Mouse (Mus musculus) adrenal gland, postnatal 4 days (tissue): ENCODE data around the gene Lamc3. TPM values are rescaled to one million over a fixed set of nuclear protein-coding genes. Genes with fewer than 3 reads are reported as not detected.
A peak's percentile ranks its signal among the peaks of the same experiment; 100 is the strongest.
"Not testable (repeated sequence)": the region's sequence is repeated elsewhere in the genome, so short reads cannot be mapped to it uniquely, and the experiment has no call there.

Experiments
- DNase-seq, 2 experiments: peaks; one replicate each; pipeline ENCODE4 v3.0.0; 2021 to 2022; ENCODE audit warnings: low spot score in 2 of 2, mixed read lengths in 2 of 2
- total RNA-seq, 2 experiments: library from RNA; stranded (reverse); gene quantifications; 2 replicates each; pipeline ENCODE4 v1.2.3; 2021

The Lamc3 gene
- total RNA-seq, 2 experiments from 2014 or later: 18.7 to 19.6 TPM

- no peak for DNase-seq
Measured at GRCm38 (mm10) chr2:31874290-31874855, 12.7 kb upstream of the Lamc3 start.

- DNase-seq: no peak
Measured at GRCm38 (mm10) chr2:31876446-31876845, 10.6 kb upstream of the Lamc3 start.

GRCm38 (mm10) chr2:31878610-31879009 lies 8.5 kb upstream of the Lamc3 start:
- no peak for DNase-seq

GRCm38 (mm10) chr2:31880868-31881267 lies 6.2 kb upstream of the Lamc3 start:
- no peak for DNase-seq

DNA sequence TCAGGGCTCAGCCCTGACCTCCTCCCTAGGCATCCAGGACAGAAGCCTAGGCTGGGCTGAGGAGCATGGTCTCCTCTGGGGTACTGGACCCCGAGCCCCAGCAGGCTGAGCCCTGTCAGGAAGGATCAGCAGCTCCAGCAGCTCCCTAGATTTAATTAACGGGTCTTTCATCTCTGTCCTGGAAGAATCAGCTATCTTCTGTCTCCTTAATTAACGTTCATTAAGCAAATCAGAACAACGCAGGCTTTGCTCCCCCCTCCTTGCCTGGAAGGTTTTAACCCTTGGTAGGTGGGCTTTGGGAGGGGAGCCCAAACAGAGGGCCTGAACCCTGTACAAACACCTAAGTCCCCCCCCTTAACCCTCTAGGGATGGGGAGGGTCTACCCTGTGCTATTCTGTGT lies 4.0 kb upstream of the Lamc3 start:
- no peak for DNase-seq

- DNase-seq: no peak
Measured at GRCm38 (mm10) chr2:31884806-31885205, 2.3 kb upstream of the Lamc3 start.

DNA sequence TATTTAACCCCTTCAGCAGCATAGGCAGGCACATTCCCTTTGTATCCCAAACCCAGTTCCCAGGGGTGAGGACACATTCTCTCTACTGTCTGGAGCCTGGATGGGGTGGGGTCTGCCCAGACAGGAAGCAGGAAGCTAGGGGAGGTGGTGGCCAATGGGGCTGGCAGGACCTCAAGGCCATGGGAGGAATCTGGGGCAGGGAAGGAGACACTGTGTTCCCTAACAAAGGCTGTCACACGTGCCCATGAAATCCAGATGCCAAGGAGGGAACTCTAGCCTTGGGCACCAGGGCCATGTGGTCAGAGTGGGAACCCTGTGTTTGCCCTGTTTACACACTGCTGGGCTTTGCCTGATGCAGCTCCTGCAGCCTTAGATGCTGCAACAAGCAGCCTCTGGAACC lies 1.8 kb downstream of the Lamc3 start:
- no peak for DNase-seq

- no peak for DNase-seq
Measured at GRCm38 (mm10) chr2:31891219-31891618, 4.1 kb downstream of the Lamc3 start.

GRCm38 (mm10) chr2:31893110-31893669 lies 6.1 kb downstream of the Lamc3 start:
- no peak for DNase-seq

- DNase-seq: no peak
Measured at GRCm38 (mm10) chr2:31894221-31894870, 7.3 kb downstream of the Lamc3 start.

DNA sequence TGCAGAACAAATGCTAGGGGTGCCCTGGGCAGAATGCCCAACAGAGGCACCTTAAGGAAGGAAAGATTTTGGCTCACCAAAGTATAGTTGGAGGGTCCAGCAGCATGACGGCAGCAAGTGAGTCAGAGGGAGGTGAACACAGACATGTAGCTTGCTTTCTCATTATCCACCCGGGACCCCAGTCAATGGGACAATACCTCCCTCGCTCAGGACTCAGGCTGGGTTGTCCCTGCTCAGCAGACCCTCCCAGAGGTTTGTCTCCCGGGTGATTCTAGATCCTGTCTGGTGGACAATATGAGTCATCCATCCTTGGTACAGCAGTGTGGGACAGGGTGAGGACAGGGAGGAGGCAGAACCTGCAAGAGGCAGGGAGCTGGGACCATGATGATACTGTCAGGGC lies 13.8 kb downstream of the Lamc3 start:
- no peak for DNase-seq

DNA sequence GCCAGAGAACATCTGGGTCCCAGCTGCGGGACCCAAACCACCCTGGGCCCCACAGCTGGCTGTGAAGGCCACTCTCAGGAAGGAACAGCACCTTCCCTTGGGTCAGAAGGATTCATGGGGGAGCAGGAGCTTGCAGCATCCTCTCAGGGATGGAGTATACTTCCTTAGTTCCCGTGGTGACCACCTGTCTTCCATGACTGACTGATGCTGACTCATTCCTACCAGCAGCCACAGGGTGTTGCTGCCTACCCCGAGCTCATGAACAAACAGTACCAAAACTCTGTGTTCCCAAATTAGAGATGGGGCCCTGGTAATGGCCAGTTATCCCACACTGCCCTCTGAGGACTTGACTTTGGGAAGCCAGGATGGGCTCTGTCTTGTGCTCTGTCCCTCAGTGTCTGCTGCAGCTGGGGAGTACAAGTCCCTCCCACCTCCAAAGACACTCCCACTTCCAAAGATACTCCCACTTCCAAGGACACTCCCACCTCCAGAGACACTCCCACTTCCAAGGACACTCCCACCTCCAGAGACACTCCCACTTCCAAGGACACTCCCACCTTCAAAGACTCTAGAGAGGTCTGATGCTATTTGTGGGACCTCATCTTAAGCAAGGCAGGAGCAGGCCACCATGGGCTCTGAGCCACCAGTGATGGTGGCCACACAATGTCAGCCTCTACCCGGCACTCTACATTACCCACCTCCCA lies 14.7 kb downstream of the Lamc3 start:
- no peak for DNase-seq

GRCm38 (mm10) chr2:31904089-31904488 lies 17.0 kb downstream of the Lamc3 start:
- DNase-seq: no peak

GRCm38 (mm10) chr2:31904622-31905021 lies 17.5 kb downstream of the Lamc3 start:
- no peak for DNase-seq

DNA sequence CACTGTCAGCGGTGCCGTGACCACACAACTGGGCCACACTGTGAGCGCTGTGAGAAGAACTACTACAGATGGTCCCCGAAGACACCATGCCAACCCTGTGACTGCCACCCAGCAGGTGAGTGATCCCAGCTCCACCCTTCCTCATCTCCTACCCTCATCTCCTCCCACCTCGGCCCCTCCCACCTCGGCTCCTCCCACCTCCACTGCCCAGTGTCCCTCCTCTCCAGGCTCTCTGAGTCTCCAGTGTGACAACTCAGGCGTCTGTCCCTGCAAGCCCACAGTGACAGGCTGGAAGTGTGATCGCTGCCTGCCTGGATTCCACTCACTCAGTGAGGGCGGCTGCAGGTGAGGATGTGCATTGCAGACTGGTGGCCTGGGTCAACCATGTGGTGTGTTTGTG lies 18.6 kb downstream of the Lamc3 start:
- no peak for DNase-seq

GRCm38 (mm10) chr2:31906407-31906806 lies 19.3 kb downstream of the Lamc3 start:
- no peak for DNase-seq

DNA sequence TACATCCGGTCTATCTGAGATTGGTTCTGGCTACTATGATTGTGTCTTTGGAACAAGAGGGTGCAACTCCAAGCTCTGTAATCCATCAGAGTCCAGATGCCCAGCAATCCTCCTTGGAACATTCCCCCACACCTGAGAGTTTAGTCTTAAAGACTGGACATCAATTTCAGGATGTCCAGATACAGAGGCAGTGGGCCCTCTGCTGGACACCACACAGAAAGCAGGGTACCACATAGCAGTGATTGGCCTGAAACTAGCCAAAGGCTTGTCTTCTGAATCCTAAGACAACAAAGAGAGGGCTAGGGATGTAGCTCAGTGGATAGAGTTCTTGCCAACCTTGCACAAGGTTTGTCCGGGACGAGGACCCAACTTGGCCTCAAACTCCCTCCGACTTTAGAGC lies 25.5 kb downstream of the Lamc3 start:
- no peak for DNase-seq

GRCm38 (mm10) chr2:31914213-31914612 lies 27.1 kb downstream of the Lamc3 start:
- not testable (repeated sequence) for DNase-seq

GRCm38 (mm10) chr2:31915112-31915511 lies 28.0 kb downstream of the Lamc3 start:
- peak; percentile 52 to 59 for DNase-seq

DNA sequence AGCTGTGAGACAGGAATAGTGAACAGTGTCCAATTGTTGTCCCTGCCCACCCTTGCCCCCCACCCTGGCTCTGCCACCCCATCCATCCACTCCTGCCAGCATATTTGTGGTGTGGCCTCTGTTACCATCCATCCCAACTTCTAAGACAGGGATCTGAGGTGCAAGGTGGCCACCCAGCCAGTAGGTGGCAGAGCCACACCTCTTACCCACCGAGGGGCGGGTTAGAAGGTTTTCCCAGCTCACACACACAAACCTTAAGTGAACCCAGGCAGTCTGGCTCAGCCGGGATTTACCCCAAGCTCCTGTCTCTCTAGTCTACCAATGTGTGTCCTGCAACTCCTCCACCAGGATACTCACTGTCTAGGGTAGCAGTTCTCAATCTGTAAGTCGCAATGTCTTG lies 30.5 kb downstream of the Lamc3 start:
- no peak for DNase-seq

DNA sequence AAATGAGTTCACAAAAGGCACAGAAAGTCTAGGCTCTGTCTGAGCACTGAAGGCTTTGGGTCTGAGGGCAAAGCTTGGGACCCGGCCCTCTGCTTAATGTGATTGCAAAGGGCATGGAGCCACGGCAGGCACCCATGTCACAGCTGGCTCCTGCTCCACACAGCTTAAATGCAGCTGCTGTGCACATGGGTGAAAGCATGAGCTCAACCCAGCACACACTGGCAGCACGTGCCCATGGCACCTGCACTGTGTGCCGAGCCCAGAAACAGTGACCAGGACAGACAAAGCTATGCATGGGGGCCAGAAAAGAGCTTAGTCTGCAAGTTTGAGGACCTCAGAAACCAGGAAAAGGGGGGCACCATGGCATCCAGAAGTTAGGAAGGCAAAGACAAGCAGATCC lies 36.6 kb downstream of the Lamc3 start:
- DNase-seq: no peak

DNA sequence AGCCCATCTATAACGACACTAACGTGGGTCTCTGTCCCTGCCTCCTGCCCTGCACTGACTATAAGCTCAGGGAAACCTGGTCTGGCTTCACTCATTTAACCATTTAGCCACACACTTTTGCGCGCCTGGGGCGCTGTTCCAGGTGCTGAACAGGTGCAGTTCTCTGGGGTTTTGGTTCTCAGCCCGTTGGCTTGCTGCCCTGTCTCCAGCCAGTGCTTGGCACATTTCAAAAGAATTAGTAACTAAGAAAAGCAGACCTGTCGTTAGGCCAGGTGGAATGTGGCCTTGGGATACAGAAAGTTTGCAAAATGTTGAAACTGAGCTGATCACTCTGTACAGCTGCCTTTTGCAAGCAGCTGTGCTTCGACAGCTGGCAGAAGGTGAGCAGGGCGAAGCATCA lies 37.7 kb downstream of the Lamc3 start:
- DNase-seq: no peak
